Mouse (Mus musculus): ENCODE data around the gene Rpl9-ps6. TPM values are rescaled to one million over a fixed set of nuclear protein-coding genes. Genes with fewer than 3 reads are reported as not detected.

Gene Rpl9-ps6
- polyA plus RNA-seq (2017; shearing (Covaris generic)): 215 TPM

GRCm38 (mm10) chr19:32466478-32466877 lies at the start of gene Rpl9-ps6:
Gene Rpl9-ps6, minus strand, starts transcription at chr19:32466578.

GRCm38 (mm10) chr19:32485681-32486105 lies 19.3 kb upstream of the Rpl9-ps6 start, which contains the start of gene Minpp1:
Gene Minpp1, plus strand, starts transcription at chr19:32485769.

Other genes with a start within 250 kb of the Rpl9-ps6 start
- 53.5 TPM for gene Sgms1, start 76.9 kb downstream of the Rpl9-ps6 start, polyA plus RNA-seq (2017; shearing (Covaris generic))
- gene Minpp1, start 19.2 kb upstream of the Rpl9-ps6 start, polyA plus RNA-seq (2017; shearing (Covaris generic)): 13.4 TPM
- gene Papss2, start 129.2 kb upstream of the Rpl9-ps6 start, polyA plus RNA-seq (2017; shearing (Covaris generic)): 0.49 TPM